Mouse (Mus musculus) left cerebral cortex, adult 6 months (tissue): ENCODE data around the gene Vmn2r67. TPM values are rescaled to one million over a fixed set of nuclear protein-coding genes. Genes with fewer than 3 reads are reported as not detected.

Experiments used
- long read RNA-seq, 2 experiments: library from polyadenylated mRNA; unstranded; transcript quantifications; one replicate each; pipeline ENCODE4 v2.0.0; 2019 to 2020
- polyA plus RNA-seq: library from polyadenylated mRNA; unstranded; fragments of <200 nt; fragmentation: Nextera tagmentation; gene quantifications from 2 replicates; pipeline ENCODE4 v1.2.3, GENCODE M21; 2021

Vmn2r67 gene
- not detected in 2 replicates for polyA plus RNA-seq
- long read RNA-seq, experiment 1, result 0 reads
- long read RNA-seq, experiment 2, result 0 reads

GRCm38 (mm10) chr7:85155898-85156297 is at the start of gene Vmn2r67:
Gene Vmn2r67, minus strand, starts transcription at chr7:85155998.

Other genes with a start within 250 kb of the Vmn2r67 start
- not detected in 2 replicates for gene Vmn2r65, start 191.9 kb downstream of the Vmn2r67 start, polyA plus RNA-seq
- not detected in 2 replicates for gene Vmn2r66, start 143.7 kb downstream of the Vmn2r67 start, polyA plus RNA-seq
- gene Vmn2r68, start 81.8 kb upstream of the Vmn2r67 start, polyA plus RNA-seq, result not detected in 2 replicates